Mouse (Mus musculus) kidney, adult 2 months (tissue): Measurements from ENCODE around the gene Sh2b1.

Experiments used
- CTCF ChIP-seq: fragments of 200-500 bp; conservative IDR thresholded peaks from 2 replicates; pipeline ENCODE4 v1.5.1; 2011; ENCODE audit warnings: low read depth, mild to moderate bottlenecking, control low read depth, low read length, moderate library complexity, mixed read lengths; ENCODE audit not compliant: insufficient read depth, insufficient read length
- POLR2A ChIP-seq: fragments of 200-500 bp; IDR thresholded peaks from one replicate; pipeline ENCODE4 v1.6.1; 2011; ENCODE audit warnings: low read depth, low read length, control low read depth

- TF ChIP-seq POLR2A = no peak
- no peak for TF ChIP-seq CTCF
Measured at GRCm38 (mm10) chr7:126456382-126457266, 18.6 kb downstream of the Sh2b1 start.
